Mouse (Mus musculus) C2C12 (cell line): ENCODE data around the gene Gm7271.

Source experiments
- CEBPB ChIP-seq: IDR thresholded peaks from one replicate; pipeline ENCODE4 v1.6.1; 2011; ENCODE audit warnings: low read depth, mild to moderate bottlenecking, control low read depth, moderate library complexity
- CTCF ChIP-seq: IDR thresholded peaks from one replicate; pipeline ENCODE4 v1.5.1; 2011; ENCODE audit not compliant: control insufficient read depth, insufficient read depth, insufficient read length
- FOSL1 ChIP-seq: IDR thresholded peaks from one replicate; pipeline ENCODE4 v1.8.0; 2011; ENCODE audit warnings: mild to moderate bottlenecking, low read length; ENCODE audit not compliant: poor library complexity, insufficient read depth, severe bottlenecking
- MAX ChIP-seq: IDR thresholded peaks from one replicate; pipeline ENCODE4 v1.6.1; 2011; ENCODE audit warnings: mild to moderate bottlenecking, control low read depth
- MYOD1 ChIP-seq: IDR thresholded peaks from one replicate; pipeline ENCODE4 v1.6.1; 2011; ENCODE audit warnings: low read depth; ENCODE audit not compliant: control insufficient read depth, insufficient read length
- MYOG ChIP-seq: IDR thresholded peaks from one replicate; pipeline ENCODE4 v1.6.1; 2011; ENCODE audit not compliant: control insufficient read depth, insufficient read length; ENCODE audit errors: extremely low read depth
- USF1 ChIP-seq: IDR thresholded peaks from one replicate; pipeline ENCODE4 v1.6.1; 2011; ENCODE audit warnings: low read depth, mild to moderate bottlenecking, control low read depth, moderate library complexity

GRCm38 (mm10) chr5:76437100-76437499 lies 46.7 kb upstream of the Gm7271 start:
- TF ChIP-seq MYOG (no peak), CTCF (no peak), MAX (no peak), USF1 (no peak), CEBPB (peak; percentile 88), FOSL1 (peak; percentile 78), MYOD1 (no peak)
